Mouse (Mus musculus) hindbrain, embryonic 10.5 days (tissue): ENCODE measurements around the gene Ccm2l. TPM values are rescaled to one million over a fixed set of nuclear protein-coding genes. Genes with fewer than 3 reads are reported as not detected.

Experiments used
- DNase-seq: peaks from one replicate; pipeline ENCODE4 v3.0.0-alpha.2; 2017; ENCODE audit warnings: low spot score
- H3K27ac ChIP-seq: fragments of 300-500 bp; sonication (generic); 2 replicates; pipeline ENCODE4 v1.5.1; 2016; ENCODE audit warnings: mild to moderate bottlenecking, moderate library complexity
- H3K27me3 ChIP-seq: fragments of 300-500 bp; sonication (generic); 2 replicates; pipeline ENCODE4 v1.6.1; 2016; ENCODE audit warnings: mild to moderate bottlenecking; ENCODE audit not compliant: poor library complexity, insufficient read depth, severe bottlenecking
- H3K36me3 ChIP-seq: fragments of 300-500 bp; sonication (generic); 2 replicates; pipeline ENCODE4 v1.6.1; 2016; ENCODE audit warnings: mild to moderate bottlenecking, moderate library complexity
- H3K4me1 ChIP-seq: fragments of 300-500 bp; sonication (generic); replicated peaks from 2 replicates; pipeline ENCODE4 v1.6.1; 2016; ENCODE audit warnings: mild to moderate bottlenecking
- H3K4me3 ChIP-seq: fragments of 300-500 bp; sonication (generic); 2 replicates; pipeline ENCODE4 v1.5.1; 2016; ENCODE audit warnings: mild to moderate bottlenecking, moderate library complexity
- H3K9me3 ChIP-seq: fragments of 300-500 bp; sonication (generic); 2 replicates; pipeline ENCODE4 v1.6.1; 2016; ENCODE audit warnings: mild to moderate bottlenecking, moderate library complexity
- WGBS: fragments of 180-500 bp; shearing (Covaris S2); methylation state at CpG from one replicate; pipeline ENCODE4 v1.1.7; 2016; 5-methylcytosine and 5-hydroxymethylcytosine counted together
- polyA plus RNA-seq: library from polyadenylated mRNA; unstranded; fragments of >200 nt; fragmentation: Nextera tagmentation; extraction: Ambion mirVana; gene quantifications from 2 replicates; pipeline ENCODE4 v1.2.1, GENCODE M21; 2016

Ccm2l gene
- polyA plus RNA-seq, 1 experiment from 2014 or later = 1.8 TPM

- no peak for DNase-seq
- Histone ChIP-seq H3K27ac (no peak overlapping the region), H3K4me1 (no peaks in the 10 kb centered on the region), H3K27me3 (0 out of 2 replicates have a peak, but pooled peaks cover 3% of the 10 kb centered on the region), H3K9me3 (no peaks in the 10 kb centered on the region), H3K4me3 (no peak overlapping the region), H3K36me3 (no peaks in the 10 kb centered on the region)
- 88% methylated on average over 7 of the region's 7 CpGs for WGBS
Observed at GRCm38 (mm10) chr2:153117051-153117486, 51.3 kb downstream of the Ccm2l start.

DNA sequence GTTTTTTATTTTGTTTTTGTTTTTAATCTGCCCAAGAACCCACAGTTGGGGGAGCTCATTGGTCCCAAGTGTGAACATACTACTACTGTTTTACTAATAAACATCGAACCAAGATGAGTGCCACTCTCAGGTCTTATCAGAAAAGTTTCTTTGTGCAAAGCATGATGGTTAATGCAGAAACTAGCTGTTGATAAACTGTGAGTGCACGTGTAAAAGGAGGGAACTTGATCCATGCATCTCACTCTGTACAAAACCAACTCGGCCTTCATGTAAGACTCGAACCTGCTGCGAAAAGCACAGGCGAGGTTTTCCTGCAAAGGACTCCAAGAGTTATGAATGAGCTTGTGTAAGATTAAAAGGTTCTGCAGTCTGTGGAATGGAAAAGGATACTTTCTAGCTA, 53.7 kb downstream of the Ccm2l start:
- 91% methylated on average over 6 of the region's 6 CpGs for whole genome bisulfite sequencing

DNA sequence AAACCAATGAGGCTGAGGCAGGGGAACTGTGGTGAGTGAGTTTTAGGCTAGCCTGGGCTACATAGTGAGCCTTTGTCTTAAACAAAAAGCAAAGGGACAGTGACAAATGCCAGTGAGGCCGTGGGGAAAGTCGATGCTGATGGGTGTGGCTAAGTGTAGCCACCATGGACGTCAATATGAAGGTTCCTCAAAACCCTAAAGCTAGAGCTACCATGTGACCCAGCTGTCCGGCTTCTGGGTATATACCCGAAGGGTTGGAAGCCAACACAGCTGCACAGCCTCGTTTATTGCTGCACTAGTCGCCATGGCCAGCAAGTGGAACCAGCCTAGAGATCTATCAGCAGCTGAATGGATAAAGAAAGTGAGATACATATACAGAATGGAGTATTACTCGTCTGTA, 54.4 kb downstream of the Ccm2l start:
- H3K36me3 ChIP-seq = no peaks in the 10 kb centered on the region
- H3K27me3 ChIP-seq = no peaks in the 10 kb centered on the region
- no peak for DNase-seq
- H3K9me3 ChIP-seq = no peaks in the 10 kb centered on the region
- WGBS = 73% methylated on average over 8 of the region's 8 CpGs
- no peak overlapping the region for H3K4me3 ChIP-seq
- H3K4me1 ChIP-seq = no peaks in the 10 kb centered on the region
- H3K27ac ChIP-seq = no peak overlapping the region

More for the DNA sequence above, 53.7 kb downstream of the Ccm2l start:
- Histone ChIP-seq H3K4me3 (no peak overlapping the region), H3K27me3 (no peaks in the 10 kb centered on the region), H3K4me1 (no peaks in the 10 kb centered on the region), H3K9me3 (no peaks in the 10 kb centered on the region), H3K27ac (no peak overlapping the region), H3K36me3 (no peaks in the 10 kb centered on the region)
- no peak for DNase-seq

- Histone ChIP-seq H3K4me1 (no peaks in the 10 kb centered on the region), H3K27me3 (no peaks in the 10 kb centered on the region), H3K9me3 (no peaks in the 10 kb centered on the region), H3K27ac (no peak overlapping the region), H3K4me3 (no peak overlapping the region), H3K36me3 (no peaks in the 10 kb centered on the region)
- 77% methylated on average over 8 of the region's 8 CpGs for WGBS
- DNase-seq = no peak
Observed at GRCm38 (mm10) chr2:153121821-153122615, 56.3 kb downstream of the Ccm2l start.

GRCm38 (mm10) chr2:153122701-153123100, 56.9 kb downstream of the Ccm2l start:
- 89% methylated on average over 7 of the region's 7 CpGs for WGBS
- Histone ChIP-seq H3K4me1 (no peaks in the 10 kb centered on the region), H3K27me3 (no peaks in the 10 kb centered on the region), H3K9me3 (no peaks in the 10 kb centered on the region), H3K36me3 (no peaks in the 10 kb centered on the region), H3K4me3 (no peak overlapping the region), H3K27ac (no peak overlapping the region)
- DNase-seq = no peak

GRCm38 (mm10) chr2:153125875-153126274, 60.1 kb downstream of the Ccm2l start:
- no peaks in the 10 kb centered on the region for H3K9me3 ChIP-seq
- WGBS = 63% methylated on average over 5 of the region's 5 CpGs
- H3K27me3 ChIP-seq = 0 out of 2 replicates have a peak, but pooled peaks cover 3% of the 10 kb centered on the region
- H3K27ac ChIP-seq = no peak overlapping the region
- H3K4me1 ChIP-seq = no peaks in the 10 kb centered on the region
- H3K36me3 ChIP-seq = no peaks in the 10 kb centered on the region
- no peak for DNase-seq
- H3K4me3 ChIP-seq = no peak overlapping the region

DNA sequence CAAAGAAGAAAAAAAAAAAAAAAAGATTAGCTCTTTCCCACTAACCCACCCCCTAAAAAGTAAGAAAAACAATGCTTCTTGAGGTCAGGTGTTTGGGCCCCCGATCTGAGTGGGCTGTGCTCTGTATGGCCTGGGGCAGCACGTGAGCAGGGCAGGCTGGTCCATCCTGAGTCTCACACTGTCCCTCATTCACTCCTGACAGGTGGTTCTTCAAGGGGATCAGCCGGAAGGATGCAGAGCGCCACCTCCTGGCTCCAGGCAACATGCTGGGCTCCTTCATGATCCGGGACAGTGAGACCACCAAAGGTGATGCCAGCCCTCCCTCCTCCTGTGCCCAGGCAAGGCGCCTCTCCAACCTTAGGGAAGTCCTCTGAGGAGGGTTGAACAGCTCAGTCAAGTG, 65.3 kb downstream of the Ccm2l start:
- Histone ChIP-seq H3K4me1 (0 out of 2 replicates have a peak, but pooled peaks cover 7% of the 10 kb centered on the region), H3K36me3 (no peaks in the 10 kb centered on the region), H3K27ac (no peak overlapping the region), H3K4me3 (no peak overlapping the region), H3K9me3 (no peaks in the 10 kb centered on the region), H3K27me3 (0 out of 2 replicates have a peak, but pooled peaks cover 3% of the 10 kb centered on the region)
- DNase-seq = peak; percentile 23
- 14% methylated on average over 6 of the region's 6 CpGs for WGBS

Other genes with a start within 250 kb of the Ccm2l start
- 110 and 128 TPM in 2 replicates for gene Bcl2l1, start 234.2 kb upstream of the Ccm2l start, polyA plus RNA-seq
- 106 and 137 TPM in 2 replicates for gene Tpx2, start 218.0 kb upstream of the Ccm2l start, polyA plus RNA-seq
- gene Mylk2, start 154.6 kb upstream of the Ccm2l start, polyA plus RNA-seq = 0.05 and 0.14 TPM in 2 replicates
- 0.56 and 1.0 TPM in 2 replicates for gene Foxs1, start 132.7 kb upstream of the Ccm2l start, polyA plus RNA-seq
- gene Dusp15, start 114.3 kb upstream of the Ccm2l start, polyA plus RNA-seq = 1.1 and 1.4 TPM in 2 replicates
- 1.6 and 1.9 TPM in 2 replicates for gene Ttll9, start 103.5 kb upstream of the Ccm2l start, polyA plus RNA-seq
- 110 and 120 TPM in 2 replicates for gene Pdrg1, start 50.5 kb upstream of the Ccm2l start, polyA plus RNA-seq
- gene Xkr7, start 34.1 kb upstream of the Ccm2l start, polyA plus RNA-seq = 0.73 and 1.1 TPM in 2 replicates
- 1.4 and 2.7 TPM in 2 replicates for gene Hck, start 42.5 kb downstream of the Ccm2l start, polyA plus RNA-seq
- gene Tm9sf4, start 95.3 kb downstream of the Ccm2l start, polyA plus RNA-seq = 74.5 and 80.5 TPM in 2 replicates
- 7.8 and 9.7 TPM in 2 replicates for gene Tspyl3, start 159.5 kb downstream of the Ccm2l start, polyA plus RNA-seq
- gene Plagl2, start 175.5 kb downstream of the Ccm2l start, polyA plus RNA-seq = 22.5 and 25.9 TPM in 2 replicates
- gene Pofut1, start 175.6 kb downstream of the Ccm2l start, polyA plus RNA-seq = 5.3 and 5.5 TPM in 2 replicates
- 7.3 and 9.3 TPM in 2 replicates for gene Kif3b, start 225.5 kb downstream of the Ccm2l start, polyA plus RNA-seq